Mouse (Mus musculus): ENCODE measurements at regions not wholly inside any gene's neighbourhood (a gene's known extent, or its start where the extent isn't known, plus 50 kb on each side); places are given as distances from the start of the nearest gene placed in this dataset.

DNA sequence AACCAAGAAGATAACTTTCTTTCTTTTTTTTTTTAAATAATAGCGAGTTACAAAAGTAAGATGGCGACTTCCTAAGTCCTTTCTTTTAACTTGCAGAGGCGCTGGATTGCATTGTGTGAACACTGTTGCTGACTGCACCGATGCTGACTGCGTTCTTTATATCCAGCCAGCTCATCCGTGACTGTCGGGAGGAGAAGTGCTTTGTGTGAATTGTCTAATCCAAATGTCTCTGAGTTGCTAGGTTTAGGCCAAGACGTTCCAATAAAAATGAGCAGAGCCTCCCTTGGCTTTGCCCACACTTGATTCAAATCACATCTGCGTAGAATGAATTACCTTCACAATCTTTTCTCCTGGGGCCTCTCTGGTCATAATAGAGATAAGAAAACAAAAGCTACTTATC is 156.0 kb upstream of the Slc24a2 start:
- no peak for DNase-seq (ENCODE audit: low read depth)

GRCm38 (mm10) chr4:87385221-87385739 is 155.0 kb upstream of the Slc24a2 start:
- DNase-seq (ENCODE audit: low read depth): no peak

DNA sequence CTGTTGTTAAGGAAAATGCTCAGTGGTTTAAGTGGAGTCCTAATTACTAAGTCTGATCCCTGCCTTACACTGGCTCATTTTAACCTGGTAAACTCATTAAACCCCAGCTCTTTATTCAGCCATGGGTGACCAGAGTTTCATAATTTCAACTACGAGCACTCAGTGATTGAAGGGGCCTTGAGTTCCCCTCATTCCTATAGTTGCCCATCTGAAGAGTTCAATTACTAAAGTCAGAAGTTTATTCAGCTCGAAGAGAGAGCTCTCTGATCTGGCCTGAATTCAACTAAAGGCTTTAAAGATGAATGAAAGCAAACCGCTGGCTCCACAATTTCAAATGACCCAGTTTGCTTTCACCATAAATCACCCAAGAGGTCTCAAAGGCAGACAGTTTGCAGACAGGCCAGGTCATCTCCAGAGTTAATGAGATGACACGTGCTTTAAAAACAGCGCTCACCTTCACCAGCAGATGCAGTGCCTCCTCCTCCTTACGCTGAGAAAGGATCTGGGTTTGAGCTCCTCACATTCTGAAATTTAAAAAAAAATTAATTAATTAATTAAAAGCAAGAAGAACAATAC is 154.3 kb upstream of the Slc24a2 start:
- no peak for DNase-seq (ENCODE audit: low read depth)

DNA sequence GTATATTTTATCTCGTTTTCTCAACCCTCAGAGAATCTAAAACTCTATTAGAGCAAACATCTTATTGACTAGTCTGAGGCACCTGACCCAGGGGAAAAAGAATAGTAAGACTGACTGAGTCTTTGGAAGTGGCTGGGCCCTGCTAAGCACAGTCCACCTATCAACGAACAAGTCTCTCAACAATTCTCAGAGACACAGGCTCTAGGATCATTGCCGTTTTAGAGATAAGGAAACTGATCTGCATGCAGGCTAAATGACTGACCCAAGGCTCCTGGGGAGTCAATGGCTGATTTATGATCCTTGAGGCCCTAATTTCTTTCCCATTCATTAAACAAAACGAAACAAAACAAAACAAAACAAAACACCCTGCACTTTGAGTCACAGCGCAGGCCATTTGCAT is 150.4 kb upstream of the Slc24a2 start:
- DNase-seq (ENCODE audit: low read depth): no peak

GRCm38 (mm10) chr4:87379516-87380173 is 149.4 kb upstream of the Slc24a2 start:
- DNase-seq (ENCODE audit: low read depth): no peak

GRCm38 (mm10) chr4:87371960-87372359 is 141.7 kb upstream of the Slc24a2 start:
- DNase-seq (ENCODE audit: low read depth): no peak

GRCm38 (mm10) chr4:87369626-87370234 is 139.5 kb upstream of the Slc24a2 start:
- DNase-seq (ENCODE audit: low read depth): peak; percentile 7

DNA sequence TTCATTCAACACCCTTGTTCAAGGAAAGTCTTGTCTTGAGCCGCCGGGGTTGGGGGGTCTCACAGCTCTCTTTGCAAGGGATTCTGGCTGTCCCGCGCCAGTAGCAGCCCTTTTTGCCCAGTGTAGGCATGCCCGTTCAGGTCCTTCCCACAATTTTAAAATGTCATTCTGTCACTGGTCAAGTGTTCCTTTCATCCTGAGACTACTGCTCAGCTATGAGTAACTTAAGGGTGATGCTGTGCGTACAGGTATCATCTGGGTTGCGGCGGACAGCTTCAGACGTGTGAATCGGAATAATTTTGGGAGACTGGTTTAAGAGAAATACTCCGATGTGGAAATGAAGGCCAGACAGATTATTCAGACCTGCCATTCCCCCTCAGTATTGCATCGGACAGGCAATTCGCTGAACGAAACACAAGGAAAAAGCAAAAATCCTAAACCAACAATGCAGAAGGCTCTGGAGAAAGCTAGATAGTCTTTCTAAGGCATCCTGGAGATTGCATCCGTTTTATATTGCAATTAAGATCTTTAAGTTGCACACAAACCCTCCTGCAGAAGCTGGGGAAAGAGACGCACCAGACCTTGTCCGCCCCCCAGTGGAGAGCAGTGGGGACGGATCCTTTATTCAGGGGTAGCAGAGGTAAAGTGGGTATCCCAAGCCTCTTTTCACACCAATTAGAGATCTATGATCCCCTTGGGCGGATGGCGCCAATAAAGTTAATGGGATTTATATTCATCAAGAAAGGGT is 138.3 kb upstream of the Slc24a2 start:
- DNase-seq (ENCODE audit: low read depth): peak; percentile 45

DNA sequence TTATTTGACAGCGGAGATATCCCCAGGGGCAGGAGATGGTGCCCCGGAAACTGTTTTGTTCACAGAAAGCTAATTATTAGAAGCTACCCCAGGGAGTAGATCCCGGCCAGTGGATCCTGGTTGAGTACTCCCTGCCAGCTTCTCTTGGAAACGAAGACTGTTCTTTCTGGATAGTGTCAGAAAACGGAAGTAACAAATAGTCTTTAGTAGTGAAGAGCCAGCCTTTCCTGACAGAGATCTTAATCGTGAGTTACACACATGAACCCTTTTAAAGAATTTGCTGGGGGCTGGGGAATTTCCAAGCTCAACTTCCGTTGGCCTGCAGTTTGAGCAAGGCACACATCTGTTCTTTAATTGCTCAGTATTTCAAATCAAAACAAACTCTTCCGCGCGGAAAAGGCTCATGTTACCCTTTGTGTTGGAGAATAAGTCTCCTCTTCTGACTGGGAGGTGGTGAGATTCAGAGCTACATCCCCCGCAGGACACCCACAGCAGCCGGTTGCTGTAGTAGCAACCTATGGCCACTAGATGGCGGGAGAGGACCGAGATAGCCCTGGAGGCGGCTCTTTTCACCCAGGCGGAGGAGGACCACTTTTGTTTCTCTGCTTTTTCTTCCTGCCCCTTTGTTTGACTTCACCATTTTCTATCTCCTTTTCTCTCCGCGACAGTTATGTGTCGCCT is 137.6 kb upstream of the Slc24a2 start:
- peak; percentile 78 for DNase-seq (ENCODE audit: low read depth)

DNA sequence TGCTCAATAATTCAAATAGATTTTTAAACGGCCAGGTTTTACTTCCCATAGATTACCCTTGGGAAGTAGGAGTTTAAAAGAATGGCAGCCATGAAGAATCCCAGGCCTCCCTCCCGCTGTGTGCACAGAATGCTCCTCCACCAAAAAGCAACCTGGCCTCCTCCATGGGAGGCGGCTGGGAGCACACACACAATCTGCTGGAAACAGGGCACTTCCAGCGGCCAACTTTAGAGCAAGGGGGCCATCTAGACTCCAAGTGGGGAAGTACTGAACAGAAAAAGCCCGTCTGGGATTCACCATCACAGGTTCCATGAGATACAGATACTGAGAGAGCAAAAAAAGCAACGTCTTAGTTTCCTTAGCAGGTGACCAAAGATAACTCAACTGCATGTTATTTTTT is 131.9 kb upstream of the Slc24a2 start:
- DNase-seq (ENCODE audit: low read depth): no peak

DNA sequence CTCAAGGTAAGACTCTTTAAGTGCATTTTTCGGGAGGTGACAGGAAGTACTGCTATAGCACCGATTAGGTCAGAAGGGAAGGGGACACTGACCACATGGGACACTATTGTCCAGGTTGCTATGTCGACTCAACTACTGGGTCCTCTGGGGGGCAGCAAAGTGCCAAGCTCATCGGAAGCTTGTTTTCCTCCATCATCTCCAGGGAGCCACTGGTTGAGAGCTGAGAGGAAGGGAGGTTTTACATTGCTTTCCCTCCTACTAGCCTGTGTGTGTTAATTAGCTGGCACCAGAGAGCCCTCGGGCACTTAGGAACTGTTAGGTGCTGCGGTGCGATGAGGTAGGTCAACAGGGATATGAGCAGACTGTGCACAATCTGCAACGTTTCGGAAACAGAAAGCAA is 129.2 kb upstream of the Slc24a2 start:
- DNase-seq (ENCODE audit: low read depth): no peak

- no peak for DNase-seq (ENCODE audit: low read depth)
These were observed 128.7 kb upstream of the Slc24a2 start for GRCm38 (mm10) chr4:87359004-87359403.

DNA sequence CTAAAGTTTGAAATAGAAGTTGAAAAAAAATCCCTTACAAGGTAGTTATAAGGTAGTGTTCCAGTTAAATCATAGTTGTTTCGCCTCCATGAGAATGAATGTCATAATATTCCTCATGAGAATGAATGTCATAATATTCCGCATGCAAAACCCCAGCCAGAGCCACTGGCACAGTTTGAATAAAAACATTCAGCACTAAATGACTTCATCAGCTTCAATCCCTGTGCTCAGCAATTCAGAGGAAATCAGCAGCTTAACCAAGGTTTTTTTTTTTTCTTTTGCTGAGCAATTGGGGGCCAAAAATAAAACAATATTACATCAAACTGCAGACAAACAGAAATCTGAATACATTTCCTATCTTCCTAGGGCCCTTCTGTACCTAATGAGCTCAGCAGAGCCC is 102.7 kb upstream of the Slc24a2 start:
- DNase-seq (ENCODE audit: low read depth): no peak

GRCm38 (mm10) chr4:87329136-87329535 is 98.9 kb upstream of the Slc24a2 start:
- DNase-seq (ENCODE audit: low read depth): no peak

DNA sequence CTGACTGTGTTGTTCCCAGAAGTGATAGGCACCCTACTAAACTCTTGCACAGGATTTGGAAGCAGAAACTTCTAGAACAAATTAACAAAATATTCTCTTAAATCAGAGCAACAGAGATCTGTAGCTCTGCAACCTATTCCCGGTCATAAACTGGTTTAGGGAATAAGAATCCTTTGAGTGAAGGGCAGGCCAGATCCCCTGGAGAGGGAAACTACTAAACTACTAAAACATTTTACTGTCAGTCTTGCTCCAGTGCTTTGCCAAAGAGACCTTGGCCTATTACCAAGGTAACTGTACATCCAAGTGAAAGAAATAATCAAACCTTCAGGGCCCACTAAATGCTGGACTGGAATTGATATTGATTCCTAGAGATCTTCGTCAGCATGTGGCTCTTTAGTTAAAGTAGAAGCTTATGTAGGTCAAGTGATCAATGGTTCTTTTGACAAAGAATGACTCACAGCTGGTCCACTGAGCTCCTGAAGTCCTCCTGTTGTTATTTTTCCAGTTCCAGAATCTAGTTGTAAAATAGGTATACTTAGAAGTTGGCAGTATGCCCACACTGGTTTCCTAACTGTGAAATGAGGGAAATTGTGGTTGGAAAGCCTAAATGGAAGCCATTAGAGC is 91.6 kb upstream of the Slc24a2 start:
- DNase-seq (ENCODE audit: low read depth): no peak

DNA sequence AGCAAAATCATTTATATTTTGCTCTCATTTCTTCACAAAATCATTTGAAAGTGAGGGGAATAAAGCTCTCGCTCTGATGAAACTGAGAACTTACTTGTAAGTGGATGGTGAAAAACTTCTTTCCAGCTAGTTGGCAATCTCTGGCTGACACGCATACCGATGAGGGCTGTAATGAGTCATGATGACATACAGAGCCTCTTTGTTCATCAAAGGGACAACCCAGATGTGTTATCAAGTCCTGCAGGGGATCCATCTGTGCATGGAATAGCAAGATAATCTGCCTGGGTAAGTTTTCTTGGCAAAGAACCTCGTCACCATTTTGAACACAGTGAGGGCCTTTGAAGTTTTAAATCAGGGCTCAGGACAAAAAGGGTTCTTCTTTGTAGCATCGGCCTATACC is 67.9 kb upstream of the Slc24a2 start:
- no peak for DNase-seq (ENCODE audit: low read depth)

DNA sequence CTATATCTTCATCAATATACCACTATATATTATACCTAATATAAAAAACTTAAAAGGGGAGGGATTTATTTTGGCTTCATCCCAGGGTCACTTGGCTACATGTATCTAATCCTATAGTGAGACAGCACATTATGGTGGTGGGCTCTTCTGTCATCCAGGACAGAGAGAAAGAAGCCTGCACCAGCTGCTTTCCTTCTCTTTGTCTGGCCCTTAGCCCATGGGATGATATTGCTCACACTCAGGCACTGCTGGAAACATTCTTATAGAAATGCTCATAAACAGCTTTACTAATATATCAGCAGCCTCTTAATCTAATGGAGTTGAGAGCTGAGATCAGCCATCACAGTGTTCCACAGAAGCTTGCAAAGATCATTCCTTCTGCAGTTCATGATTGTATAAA is 64.3 kb upstream of the Slc24a2 start:
- no peak for DNase-seq (ENCODE audit: low read depth)
